Mouse (Mus musculus) ZHBTc4 (cell line): ENCODE data around the gene Cd2.
A peak's percentile ranks its signal among the peaks of the same experiment; 100 is the strongest.

Experiments used
- DNase-seq: peaks from one replicate; pipeline ENCODE4 v3.0.0-alpha.2; 2011; ENCODE audit warnings: low read depth, low spot score

Gene Cd2

DNA sequence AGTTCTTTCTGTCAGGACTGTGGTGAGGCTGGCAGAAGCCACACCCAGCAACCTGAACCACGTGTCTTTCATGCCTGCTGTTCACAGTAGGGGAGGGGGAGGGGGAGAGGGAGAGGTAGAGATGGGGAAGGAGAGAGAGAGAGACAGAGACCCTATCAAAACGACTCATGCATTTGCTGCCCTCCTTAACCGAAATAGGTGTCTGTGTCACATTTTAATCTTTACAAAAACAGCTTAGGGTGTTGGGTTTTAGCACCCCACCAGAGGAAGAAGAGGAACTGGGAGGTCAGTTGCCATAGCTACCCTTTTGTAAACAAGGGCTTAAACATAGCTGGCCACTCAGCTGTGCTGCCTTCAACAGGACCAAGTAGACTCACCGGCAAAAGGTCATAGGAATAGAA lies at the start of gene Cd2:
TSS of gene Cd2 (minus strand) at position 29 of the 401 bp plus-strand sequence.
- DNase-seq, result no peak

DNA sequence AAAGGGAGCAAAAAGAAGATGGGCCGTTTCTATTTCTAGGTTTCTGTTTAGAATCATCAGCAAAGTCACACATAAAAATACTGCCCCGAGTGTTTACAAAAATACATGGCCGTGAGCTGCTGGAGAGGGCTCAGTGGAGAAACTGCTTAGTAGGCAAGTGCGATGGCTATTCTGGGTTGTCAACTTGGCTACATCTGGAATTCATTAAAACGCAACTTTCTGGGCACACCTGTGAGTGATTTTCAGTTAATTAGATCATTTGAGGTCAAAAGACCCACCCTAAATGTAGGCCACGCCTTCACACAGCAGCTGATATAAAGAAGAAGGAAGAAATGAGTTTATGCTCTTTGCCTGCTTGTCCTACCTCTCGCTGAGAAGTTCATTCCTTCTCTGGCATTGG lies 40.9 kb upstream of the Cd2 start:
- DNase-seq, result no peak

GRCm38 (mm10) chr3:101327248-101327647 lies 39.5 kb upstream of the Cd2 start:
- DNase-seq, result peak; percentile 80

GRCm38 (mm10) chr3:101322437-101322836 lies 34.7 kb upstream of the Cd2 start:
- DNase-seq, result no peak

DNA sequence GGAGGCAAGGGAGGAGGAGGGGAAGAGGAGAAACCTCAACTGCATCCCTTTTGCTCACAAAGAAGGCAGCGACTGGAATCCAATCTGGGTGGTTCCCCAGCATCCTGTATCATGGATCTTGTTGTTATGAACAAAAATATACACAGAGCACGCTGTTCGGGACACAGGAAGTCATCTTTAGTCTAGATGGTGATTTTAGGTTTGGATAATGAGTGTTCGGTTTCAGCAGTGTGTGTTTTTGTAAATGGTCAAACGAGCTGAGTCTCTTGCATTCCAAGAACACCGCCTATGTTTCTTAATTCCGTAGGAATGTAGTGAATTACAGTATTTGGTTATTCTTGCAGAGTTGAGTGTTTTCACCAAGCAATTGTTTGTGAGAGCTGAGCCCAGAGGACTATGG lies 33.1 kb upstream of the Cd2 start:
- no peak for DNase-seq

- peak; percentile 24 for DNase-seq
These were observed 30.9 kb upstream of the Cd2 start for GRCm38 (mm10) chr3:101318516-101319170.

- DNase-seq, result peak; percentile 95
These were observed 30.4 kb upstream of the Cd2 start for GRCm38 (mm10) chr3:101318115-101318514.

DNA sequence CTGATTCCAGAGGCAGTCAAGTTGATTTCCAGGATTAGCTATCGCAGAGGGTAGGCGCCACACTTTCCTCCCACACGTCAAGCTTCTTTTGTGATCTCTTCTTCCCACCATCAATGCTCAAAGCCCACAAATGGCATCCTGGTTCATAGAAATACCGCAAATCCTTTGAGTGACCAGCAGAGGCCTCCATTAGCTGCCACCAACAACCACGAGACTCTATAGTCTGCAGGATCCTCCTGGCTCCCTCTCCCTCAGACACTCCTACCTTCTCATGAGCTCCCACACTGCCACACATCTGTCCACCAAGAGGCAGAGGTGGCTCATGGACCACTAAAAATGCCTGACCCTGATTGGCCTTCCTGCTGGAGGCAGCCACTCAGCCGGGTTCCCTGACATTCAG lies 27.2 kb upstream of the Cd2 start:
- no peak for DNase-seq

DNA sequence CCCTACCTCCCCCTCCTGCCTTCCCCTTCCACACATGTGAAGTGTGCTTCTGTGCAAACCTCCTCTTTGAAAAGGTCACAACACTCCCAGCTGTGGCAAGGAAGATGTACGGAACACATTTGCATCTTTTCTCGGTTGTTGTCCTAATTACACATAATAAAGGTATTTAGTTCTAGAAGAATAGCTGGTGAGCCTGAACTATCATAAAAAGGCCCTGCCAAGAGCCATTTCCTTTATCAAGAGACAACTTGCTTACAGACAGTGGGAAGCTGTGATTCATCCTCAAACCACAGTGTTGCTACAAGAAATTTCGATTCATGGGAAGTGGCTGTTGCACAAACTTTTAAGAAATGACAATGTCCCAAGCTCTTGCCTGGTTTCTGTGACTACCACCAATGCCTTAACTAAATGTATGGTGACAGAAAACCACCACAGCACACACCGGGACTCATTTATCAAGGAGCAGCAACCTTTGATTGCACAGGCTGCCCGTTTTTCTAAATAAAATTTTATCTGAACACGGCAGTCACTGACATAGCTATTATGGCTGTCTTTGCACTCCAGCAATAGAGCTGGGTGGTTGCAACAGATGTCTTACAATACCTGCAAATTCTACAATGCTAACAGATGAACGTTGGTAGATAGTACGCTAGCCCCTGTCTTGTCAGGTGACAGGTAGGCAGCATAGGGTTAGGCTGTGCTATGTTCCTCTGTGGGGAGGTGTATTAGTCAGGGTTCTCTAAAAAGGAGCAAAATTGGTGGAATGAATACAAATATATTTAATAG lies 25.7 kb upstream of the Cd2 start:
- no peak for DNase-seq

GRCm38 (mm10) chr3:101310977-101311376 lies 23.2 kb upstream of the Cd2 start:
- peak; percentile 59 for DNase-seq

DNA sequence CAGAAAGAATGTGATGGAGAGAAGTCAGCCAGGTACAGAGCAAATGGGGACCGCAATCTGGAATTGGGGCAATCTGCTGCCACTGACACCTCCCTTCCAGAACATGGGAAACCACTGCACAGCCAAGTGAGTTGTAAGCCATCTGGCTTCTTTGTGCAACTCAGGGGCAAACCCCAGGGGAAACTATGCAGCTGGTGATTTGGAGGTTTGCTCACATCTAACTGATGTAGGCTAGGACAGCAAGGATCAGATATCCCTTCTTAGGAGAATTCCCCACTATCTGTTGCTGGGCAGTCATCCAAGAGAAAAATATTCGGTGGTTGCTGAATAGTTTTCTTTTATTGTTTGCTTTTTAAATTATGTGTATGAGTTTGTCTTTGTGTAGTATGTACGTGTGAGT lies 21.9 kb upstream of the Cd2 start:
- DNase-seq, result no peak

DNA sequence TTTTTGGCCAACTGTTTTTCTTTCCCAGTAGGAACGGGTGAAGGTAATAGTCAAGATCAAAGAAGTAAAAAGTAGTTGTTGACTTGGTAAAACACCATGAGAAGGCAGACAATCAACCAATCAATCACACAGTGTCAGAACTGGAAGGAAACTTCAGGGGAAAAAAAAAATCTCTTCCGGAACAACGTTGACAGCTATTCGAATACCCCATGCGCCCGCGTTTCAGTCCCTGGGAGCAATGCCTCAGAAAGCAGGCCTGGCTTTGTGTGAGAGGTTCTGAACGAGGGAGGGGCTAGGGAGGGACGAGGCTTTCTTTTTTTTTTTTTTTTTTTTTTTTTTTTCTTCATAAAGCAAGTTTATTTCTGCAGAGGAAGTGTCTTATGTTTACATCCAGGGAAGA lies 18.4 kb upstream of the Cd2 start:
- DNase-seq, result no peak

DNA sequence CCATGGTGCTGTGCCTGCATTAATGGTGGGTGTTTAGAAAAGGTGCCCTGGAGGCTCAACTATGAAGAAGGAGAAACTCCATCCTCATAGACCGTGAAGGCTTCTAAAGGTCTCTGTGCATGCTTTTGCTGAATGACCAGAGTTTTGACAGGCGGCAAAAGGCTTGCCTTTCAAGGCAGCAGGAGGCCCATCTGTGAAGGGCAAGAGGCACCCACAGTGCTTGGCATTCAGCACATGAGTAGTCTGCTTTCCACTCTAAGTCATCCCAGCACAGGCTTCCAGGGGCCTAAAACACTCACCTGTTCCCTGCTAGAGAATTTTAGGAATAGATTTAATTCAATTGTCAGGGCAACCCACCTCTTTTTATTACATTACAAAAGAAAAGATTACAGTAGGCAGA lies 17.3 kb upstream of the Cd2 start:
- no peak for DNase-seq

- peak; percentile 92 for DNase-seq
These were observed 16.4 kb upstream of the Cd2 start for GRCm38 (mm10) chr3:101304156-101304555.

DNA sequence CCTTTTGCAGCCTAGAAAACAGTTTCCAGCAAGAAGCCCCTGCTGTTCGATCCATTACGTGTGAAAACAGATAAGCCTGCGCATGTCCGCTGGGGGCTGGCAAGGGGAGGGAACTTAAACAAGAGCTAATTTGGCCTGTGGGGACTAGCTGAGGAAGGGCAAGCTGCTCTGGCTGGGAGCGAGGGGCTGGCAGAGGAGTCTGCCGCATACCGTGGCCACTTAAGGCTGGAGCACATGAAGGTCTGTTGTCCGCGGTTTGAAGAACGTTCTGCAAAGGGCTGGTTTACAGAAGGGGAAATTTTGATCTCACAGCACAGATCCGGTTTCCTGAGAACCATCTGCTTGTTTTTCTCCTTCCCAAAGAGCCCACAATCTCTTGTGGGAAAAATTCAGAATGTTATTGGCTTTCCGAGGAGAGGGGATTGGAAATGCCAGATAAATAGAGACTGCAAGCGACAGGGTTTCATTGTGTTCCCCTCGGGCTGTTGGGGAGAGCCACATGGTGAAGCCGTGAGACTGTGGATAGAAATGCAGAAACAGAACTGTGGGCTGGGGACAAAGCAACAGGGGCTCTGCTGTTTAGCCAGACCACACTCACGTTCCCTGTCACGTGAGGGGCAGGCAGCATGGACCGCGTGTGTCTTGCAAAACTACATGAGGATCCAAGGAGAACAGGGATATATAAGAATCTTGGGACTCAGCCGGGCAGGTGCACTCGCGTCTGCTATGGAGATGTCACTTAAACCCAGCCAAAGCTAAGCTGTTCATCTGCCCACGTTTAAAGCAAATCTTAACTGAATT lies 12.7 kb upstream of the Cd2 start:
- DNase-seq, result peak; percentile 49

GRCm38 (mm10) chr3:101299591-101299990 lies 11.9 kb upstream of the Cd2 start:
- no peak for DNase-seq

- no peak for DNase-seq
These were observed 9.5 kb upstream of the Cd2 start for GRCm38 (mm10) chr3:101297221-101297620.

DNA sequence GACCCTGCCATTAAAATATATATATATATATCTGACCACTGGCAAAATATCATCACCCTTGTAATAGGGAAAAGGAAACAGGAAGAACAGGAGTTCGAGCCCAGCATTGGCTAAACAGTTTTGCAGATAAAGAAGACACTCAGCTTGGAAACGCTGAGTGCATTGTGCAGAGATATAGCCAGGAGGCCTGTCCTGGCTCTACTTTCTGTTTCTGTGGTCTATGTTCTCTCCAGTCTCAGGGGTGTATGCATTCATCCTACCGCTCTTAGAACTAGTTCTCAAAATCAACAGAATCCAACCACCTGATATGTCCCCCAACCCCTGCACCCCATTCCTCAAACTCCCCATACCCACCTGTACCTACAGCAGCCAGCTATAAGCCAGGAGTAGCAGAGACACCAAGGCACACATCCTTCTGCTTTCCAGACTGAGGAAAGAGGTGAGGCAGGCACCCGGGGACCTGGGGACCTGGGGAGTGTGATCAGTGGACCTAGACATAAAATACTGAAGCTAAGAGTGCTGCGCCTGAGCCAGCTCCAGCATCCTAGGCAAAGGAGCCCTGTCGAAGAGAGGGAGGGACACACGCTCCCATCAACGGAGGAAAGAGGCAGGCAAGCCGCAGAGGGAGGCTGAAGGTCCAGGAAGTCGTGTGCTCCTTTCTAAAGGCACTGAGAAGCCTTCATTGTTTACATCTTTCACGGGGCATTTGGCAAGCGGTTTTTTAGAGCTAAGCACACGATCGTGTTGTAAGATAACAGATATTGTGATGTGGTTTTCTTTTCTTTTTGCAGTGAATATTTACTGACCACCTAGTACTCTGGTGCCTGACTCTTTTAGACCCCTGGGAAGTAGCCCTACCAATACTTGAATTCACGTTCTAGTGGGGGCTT lies 8.4 kb upstream of the Cd2 start:
- DNase-seq, result no peak

GRCm38 (mm10) chr3:101295366-101295867 lies 7.7 kb upstream of the Cd2 start:
- DNase-seq, result peak; percentile 93

DNA sequence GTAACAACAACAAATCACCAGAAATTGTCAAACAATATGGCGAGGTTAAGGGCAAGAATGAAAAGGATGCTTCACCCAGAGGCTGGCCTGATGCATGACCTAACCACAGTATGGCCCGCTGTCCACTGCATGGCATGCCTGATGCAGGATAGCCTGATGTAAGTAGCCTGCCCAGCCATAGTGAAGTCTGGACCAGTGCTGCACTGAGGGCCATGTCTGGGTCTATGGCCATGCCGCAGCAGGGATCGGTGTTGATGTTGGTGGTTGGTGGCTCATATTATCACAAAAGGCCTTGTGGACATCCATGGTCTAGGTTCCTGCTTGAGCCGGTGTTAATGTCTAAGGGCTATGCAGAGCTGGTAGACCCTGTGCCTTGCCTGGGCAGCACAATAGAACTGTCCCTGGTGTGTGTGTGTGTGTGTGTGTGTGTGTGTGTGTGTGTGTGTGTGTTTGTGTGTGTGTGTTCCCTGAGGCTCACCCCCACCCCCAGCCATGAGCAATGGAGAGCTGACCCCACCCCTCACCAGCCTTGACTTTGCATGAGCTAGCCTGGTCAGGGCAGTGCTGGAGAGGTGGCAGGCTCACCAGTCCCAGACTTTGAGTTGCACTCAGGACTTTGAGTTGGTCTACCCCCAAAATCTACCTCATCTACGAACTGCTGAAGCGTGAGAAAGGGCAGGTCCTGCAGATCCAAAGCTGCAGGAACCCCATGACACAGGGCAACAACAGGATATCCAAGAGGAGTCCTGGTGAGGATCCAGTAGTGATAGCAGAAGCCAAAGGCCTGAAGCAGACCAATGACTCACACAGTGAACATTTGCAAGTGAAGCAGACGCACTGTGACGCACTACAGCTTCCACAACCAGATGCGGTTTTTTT lies 7.0 kb upstream of the Cd2 start:
- no peak for DNase-seq
